Mouse (Mus musculus) thymus, adult 2 months (tissue): ENCODE results near the gene Olfr648.

ENCODE experiments used
- CTCF ChIP-seq: fragments of 200-500 bp; IDR thresholded peaks from 2 replicates; pipeline ENCODE4 v1.5.1; 2012; ENCODE audit warnings: mild to moderate bottlenecking, control low read depth, low read length, moderate library complexity, borderline replicate concordance; ENCODE audit not compliant: control insufficient read depth, poor library complexity, insufficient read depth; ENCODE audit errors: extremely low read depth
- POLR2A ChIP-seq: fragments of 200-500 bp; IDR thresholded peaks from 2 replicates; pipeline ENCODE4 v1.6.1; 2012; ENCODE audit warnings: mild to moderate bottlenecking, low read length, control low read depth, moderate library complexity; ENCODE audit not compliant: control insufficient read depth, poor library complexity, insufficient read depth; ENCODE audit errors: extremely low read depth

DNA sequence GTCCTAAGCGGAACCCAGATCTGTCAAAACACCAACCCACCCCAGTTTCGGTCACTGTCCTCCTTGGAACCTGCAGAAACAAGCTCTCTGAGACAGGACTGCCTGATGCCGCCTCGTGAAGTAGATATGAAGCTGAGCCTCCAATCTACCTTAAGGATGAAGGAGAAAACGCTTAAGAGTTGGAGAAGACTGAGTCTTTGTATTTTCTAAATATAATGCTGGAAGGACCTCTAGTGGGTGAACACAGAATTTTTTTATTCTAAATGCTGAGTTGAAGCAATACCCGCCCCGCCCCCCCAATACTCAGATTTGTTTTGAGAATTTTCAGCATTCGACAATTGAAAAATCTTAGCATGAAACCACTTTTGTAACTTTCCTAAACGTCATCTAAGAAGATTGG, 8.1 kb upstream of the Olfr648 start:
- TF ChIP-seq CTCF (no peak), POLR2A (no peak)
